Mouse (Mus musculus) G1E (cell line): ENCODE results near the gene Gltp.

Experiments used
- CTCF ChIP-seq: IDR thresholded peaks from 2 replicates; pipeline ENCODE4 v1.5.1; 2012; ENCODE audit warnings: low read depth, low read length, inconsistent platforms, mixed read lengths
- GATA1 ChIP-seq: IDR thresholded peaks from 2 replicates; pipeline ENCODE4 v1.6.1; 2012; ENCODE audit warnings: borderline replicate concordance, low read length, inconsistent platforms, mixed read lengths
- GATA2 ChIP-seq: IDR thresholded peaks from 2 replicates; pipeline ENCODE4 v1.6.1; 2012; ENCODE audit warnings: low read depth, low read length, inconsistent platforms, borderline replicate concordance
- POLR2AphosphoS5 ChIP-seq: IDR thresholded peaks from 2 replicates; pipeline ENCODE4 v1.6.1; 2012; ENCODE audit warnings: low read depth, low read length, inconsistent platforms; ENCODE audit not compliant: insufficient replicate concordance
- TAL1 ChIP-seq: conservative IDR thresholded peaks from 2 replicates; pipeline ENCODE4 v1.6.1; 2012; ENCODE audit warnings: low read depth, low read length, inconsistent platforms, mixed read lengths

GRCm38 (mm10) chr5:114707265-114708068, 16.7 kb upstream of the Gltp start, which contains the start of gene Tchp:
- TF ChIP-seq GATA1 (no peak), CTCF (peak; percentile 29; the same call in 1 of the 2 replicates), TAL1 (no peak), GATA2 (no peak), POLR2AphosphoS5 (no peak)
